Mouse (Mus musculus): Measurements from ENCODE around the gene Tuba3a. TPM values are rescaled to one million over a fixed set of nuclear protein-coding genes. Genes with fewer than 3 reads are reported as not detected.

The Tuba3a gene
- polyA plus RNA-seq, 1 experiment from 2014 or later, result 0.17 TPM

DNA sequence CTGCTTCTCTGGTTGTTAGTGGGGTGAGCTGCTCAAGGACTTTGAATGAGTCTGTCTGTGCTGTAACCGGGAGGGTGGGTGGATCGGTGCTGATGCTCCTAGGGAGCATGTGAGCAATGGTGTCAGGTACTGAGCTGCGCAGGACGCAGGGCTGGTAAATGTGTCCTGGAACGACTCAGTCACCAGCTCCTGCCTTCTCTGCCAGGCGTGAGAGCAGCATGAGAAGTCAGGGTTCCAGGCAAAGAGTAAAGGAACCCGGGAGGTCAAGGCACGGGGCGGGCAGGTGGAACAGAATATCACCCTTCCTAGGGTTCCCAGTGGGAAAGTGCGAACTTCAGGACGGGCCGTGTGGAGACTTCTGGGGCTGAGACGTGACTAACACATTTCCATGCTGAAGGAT is 19.8 kb downstream of the Tuba3a start:
- no peak overlapping the region for H3K27ac ChIP-seq
- ATAC-seq (replicated peaks; ENCODE audit: low FRiP score, low read depth) (no peak), DNase-seq (ENCODE audit: low spot score) (no peak)
- no peaks in the 10 kb centered on the region for H3K9me3 ChIP-seq (replicated peaks; ENCODE audit: low read length)
- H3K4me3 ChIP-seq (replicated peaks; ENCODE audit: low read depth, low read length), result no peak overlapping the region
- TF ChIP-seq CTCF (IDR thresholded peaks at IDR 0.05; ENCODE audit: low read depth), result no peak
- H3K4me1 ChIP-seq (replicated peaks; ENCODE audit: insufficient read depth, low read length), result no peaks in the 10 kb centered on the region
- H3K36me3 ChIP-seq (ENCODE audit: insufficient read depth, low read length), result no peaks in the 10 kb centered on the region
- no peaks in the 10 kb centered on the region for H3K27me3 ChIP-seq (ENCODE audit: insufficient read depth, low read length)
- no peak overlapping the region for H3K4me2 ChIP-seq (ENCODE audit: low read length)
- H3K9ac ChIP-seq (ENCODE audit: low read depth, low read length), result no peak overlapping the region
- WGBS, result 72% methylated on average over 13 of the region's 13 CpGs

GRCm38 (mm10) chr6:125265239-125265638 is 20.6 kb downstream of the Tuba3a start:
- DNase-seq (ENCODE audit: low spot score), result no peak
- Histone ChIP-seq H3K36me3 (ENCODE audit: insufficient read depth, low read length) (no peaks in the 10 kb centered on the region), H3K4me3 (replicated peaks; ENCODE audit: low read depth, low read length) (no peak overlapping the region), H3K27ac (no peak overlapping the region), H3K4me1 (replicated peaks; ENCODE audit: insufficient read depth, low read length) (no peaks in the 10 kb centered on the region), H3K9me3 (replicated peaks; ENCODE audit: low read length) (no peaks in the 10 kb centered on the region), H3K9ac (ENCODE audit: low read depth, low read length) (no peak overlapping the region), H3K27me3 (ENCODE audit: insufficient read depth, low read length) (no peaks in the 10 kb centered on the region), H3K4me2 (ENCODE audit: low read length) (no peak overlapping the region)
- TF ChIP-seq CTCF (IDR thresholded peaks at IDR 0.05; ENCODE audit: low read depth), result no peak
- WGBS, result 35% methylated on average over 10 of the region's 10 CpGs
- ATAC-seq (replicated peaks; ENCODE audit: low FRiP score, low read depth), result no peak

DNA sequence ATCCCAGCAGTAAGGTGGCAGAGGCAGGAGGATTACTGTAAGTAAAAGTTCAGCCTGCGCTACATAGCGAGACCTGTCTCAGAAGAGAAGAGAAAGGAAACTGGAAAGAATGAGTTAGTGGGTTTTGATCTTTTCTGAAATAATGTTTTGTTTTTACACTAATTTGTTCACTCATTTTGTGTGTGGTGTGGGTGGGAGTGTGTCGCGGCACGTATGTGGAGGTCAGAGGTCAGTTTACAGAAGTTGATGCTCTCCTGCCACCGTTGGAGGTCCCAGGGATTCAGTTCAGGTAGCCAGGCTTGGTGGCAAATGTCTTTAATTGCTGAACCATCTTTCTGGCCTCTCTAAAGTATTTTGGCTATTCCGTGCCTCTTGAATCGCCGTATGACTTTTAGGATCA is 21.6 kb downstream of the Tuba3a start:
- WGBS, result 84% methylated on average over 9 of the region's 9 CpGs
- no peak for ATAC-seq (replicated peaks; ENCODE audit: low FRiP score, low read depth)
- H3K27me3 ChIP-seq (ENCODE audit: insufficient read depth, low read length), result no peaks in the 10 kb centered on the region
- no peak overlapping the region for H3K4me2 ChIP-seq (ENCODE audit: low read length)
- H3K9ac ChIP-seq (ENCODE audit: low read depth, low read length), result no peak overlapping the region
- TF ChIP-seq CTCF (IDR thresholded peaks at IDR 0.05; ENCODE audit: low read depth), result no peak
- no peaks in the 10 kb centered on the region for H3K4me1 ChIP-seq (replicated peaks; ENCODE audit: insufficient read depth, low read length)
- H3K36me3 ChIP-seq (ENCODE audit: insufficient read depth, low read length), result no peaks in the 10 kb centered on the region
- no peak for DNase-seq (ENCODE audit: low spot score)
- H3K27ac ChIP-seq, result no peak overlapping the region
- no peaks in the 10 kb centered on the region for H3K9me3 ChIP-seq (replicated peaks; ENCODE audit: low read length)
- no peak overlapping the region for H3K4me3 ChIP-seq (replicated peaks; ENCODE audit: low read depth, low read length)

DNA sequence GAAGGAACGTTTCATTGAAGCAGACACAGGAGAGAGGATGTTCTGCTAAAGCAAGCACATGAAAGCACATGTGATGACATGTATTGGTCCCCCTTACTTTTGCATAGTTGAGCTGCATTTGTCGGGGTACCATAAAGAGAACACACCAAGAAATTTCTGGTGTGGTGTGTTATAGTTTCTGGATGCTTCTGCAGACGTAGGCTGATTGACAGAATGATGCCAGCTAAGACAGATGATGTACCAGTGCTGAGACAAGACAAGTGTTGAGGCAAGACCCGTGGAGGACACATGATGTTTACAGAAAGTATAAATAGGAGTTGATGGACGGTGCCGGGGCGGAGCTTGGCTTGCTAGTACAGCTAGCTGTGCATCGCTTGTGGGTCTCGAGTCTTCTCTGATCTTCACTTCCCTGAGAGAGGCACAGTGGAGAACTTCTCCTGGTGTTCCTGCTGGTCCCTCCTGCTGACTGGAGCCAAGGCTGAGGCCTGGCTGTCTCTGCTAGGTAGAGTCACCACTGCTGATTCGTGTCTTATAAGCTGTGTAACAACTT is 25.8 kb downstream of the Tuba3a start:
- H3K4me3 ChIP-seq (replicated peaks; ENCODE audit: low read depth, low read length), result no peak overlapping the region
- WGBS, result 80% methylated on average over 10 of the region's 10 CpGs
- no peaks in the 10 kb centered on the region for H3K4me1 ChIP-seq (replicated peaks; ENCODE audit: insufficient read depth, low read length)
- no peak for DNase-seq (ENCODE audit: low spot score)
- no peaks in the 10 kb centered on the region for H3K27me3 ChIP-seq (ENCODE audit: insufficient read depth, low read length)
- no peaks in the 10 kb centered on the region for H3K36me3 ChIP-seq (ENCODE audit: insufficient read depth, low read length)
- no peak overlapping the region for H3K9ac ChIP-seq (ENCODE audit: low read depth, low read length)
- H3K27ac ChIP-seq, result no peak overlapping the region
- H3K4me2 ChIP-seq (ENCODE audit: low read length), result no peak overlapping the region
- TF ChIP-seq CTCF (IDR thresholded peaks at IDR 0.05; ENCODE audit: low read depth), result no peak
- H3K9me3 ChIP-seq (replicated peaks; ENCODE audit: low read length), result no peaks in the 10 kb centered on the region
- ATAC-seq (replicated peaks; ENCODE audit: low FRiP score, low read depth), result no peak

DNA sequence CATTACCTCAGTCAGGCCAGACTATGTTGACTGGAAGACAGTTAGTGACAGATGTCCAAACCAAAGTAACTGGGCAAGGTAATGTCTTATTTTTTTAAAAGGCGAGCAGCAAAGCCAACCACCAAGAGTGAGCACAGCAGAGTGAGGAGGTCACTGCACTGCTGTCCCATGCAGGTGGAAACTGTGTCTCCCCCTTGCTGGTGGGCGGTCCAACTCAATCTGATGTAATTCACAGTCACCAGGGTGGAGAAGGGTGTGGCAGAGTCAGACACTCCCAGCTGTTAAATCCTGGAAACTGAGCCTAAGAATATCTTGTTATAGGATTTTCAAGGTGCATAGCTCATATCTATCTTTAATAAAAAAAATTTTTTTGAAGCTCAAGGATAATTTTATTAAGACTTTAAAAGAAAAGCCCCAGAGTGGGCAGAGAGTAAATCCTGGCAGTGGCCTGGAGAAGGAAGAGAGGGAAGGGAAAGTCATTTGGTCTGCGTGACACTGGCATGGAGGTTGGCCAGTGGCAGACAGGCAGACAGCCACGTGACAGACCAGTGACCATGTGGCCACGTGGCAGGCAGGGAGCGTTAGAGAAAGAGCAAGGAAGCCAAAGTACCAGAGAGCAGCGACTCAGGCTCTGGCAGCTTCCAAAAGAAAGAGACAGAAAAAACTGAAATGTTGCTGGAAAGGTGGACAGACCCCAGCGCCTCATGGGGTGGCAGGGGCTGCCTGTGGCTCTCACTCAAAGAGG is 29.4 kb downstream of the Tuba3a start:
- H3K4me1 ChIP-seq (replicated peaks; ENCODE audit: insufficient read depth, low read length), result no peaks in the 10 kb centered on the region; the same call in 1 of the 2 replicates
- no peaks in the 10 kb centered on the region for H3K27me3 ChIP-seq (ENCODE audit: insufficient read depth, low read length)
- DNase-seq (ENCODE audit: low spot score), result no peak
- no peak overlapping the region for H3K27ac ChIP-seq
- H3K9ac ChIP-seq (ENCODE audit: low read depth, low read length), result no peak overlapping the region
- no peaks in the 10 kb centered on the region for H3K36me3 ChIP-seq (ENCODE audit: insufficient read depth, low read length)
- WGBS, result 77% methylated on average over 8 of the region's 8 CpGs
- no peaks in the 10 kb centered on the region for H3K9me3 ChIP-seq (replicated peaks; ENCODE audit: low read length)
- TF ChIP-seq CTCF (IDR thresholded peaks at IDR 0.05; ENCODE audit: low read depth), result no peak
- ATAC-seq (replicated peaks; ENCODE audit: low FRiP score, low read depth), result 0 out of 2 replicates have a peak, but pooled peaks have one; percentile 43
- no peak overlapping the region for H3K4me3 ChIP-seq (replicated peaks; ENCODE audit: low read depth, low read length)
- no peak overlapping the region for H3K4me2 ChIP-seq (ENCODE audit: low read length)

DNA sequence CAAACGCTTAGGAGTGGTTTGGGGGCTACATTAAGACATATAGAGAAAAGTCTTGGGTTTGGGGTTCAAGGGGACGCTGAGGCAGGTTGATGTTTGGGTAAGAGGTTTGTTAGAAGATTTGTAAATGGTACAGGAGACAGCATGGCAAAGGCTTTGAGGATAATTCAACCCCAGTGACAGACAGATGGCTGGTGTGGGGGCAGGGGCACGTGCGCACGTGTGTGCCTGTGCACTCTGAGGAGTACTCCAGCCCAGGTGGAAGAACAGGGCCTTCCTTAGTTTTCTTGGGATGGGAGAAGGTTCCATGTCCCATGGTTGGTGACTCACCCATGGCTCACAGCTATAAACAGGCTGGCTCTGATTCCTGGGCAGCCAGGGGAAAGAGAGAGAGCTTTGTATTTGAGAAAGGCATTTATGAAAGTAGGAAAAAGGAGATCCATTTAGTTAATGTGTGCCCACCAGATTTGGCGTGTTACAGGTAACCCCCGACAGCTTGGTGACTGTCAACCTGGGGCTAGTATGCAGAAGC is 30.3 kb downstream of the Tuba3a start:
- TF ChIP-seq CTCF (IDR thresholded peaks at IDR 0.05; ENCODE audit: low read depth), result no peak
- Histone ChIP-seq H3K27ac (no peak overlapping the region), H3K9ac (ENCODE audit: low read depth, low read length) (no peak overlapping the region), H3K4me2 (ENCODE audit: low read length) (no peak overlapping the region), H3K4me3 (replicated peaks; ENCODE audit: low read depth, low read length) (no peak overlapping the region), H3K9me3 (replicated peaks; ENCODE audit: low read length) (no peaks in the 10 kb centered on the region), H3K36me3 (ENCODE audit: insufficient read depth, low read length) (no peaks in the 10 kb centered on the region), H3K27me3 (ENCODE audit: insufficient read depth, low read length) (no peaks in the 10 kb centered on the region), H3K4me1 (replicated peaks; ENCODE audit: insufficient read depth, low read length) (no peaks in the 10 kb centered on the region; the same call in 1 of the 2 replicates)
- no peak for ATAC-seq (replicated peaks; ENCODE audit: low FRiP score, low read depth)
- 79% methylated on average over 7 of the region's 7 CpGs for WGBS
- no peak for DNase-seq (ENCODE audit: low spot score)
